Mouse (Mus musculus) neutrophil, adult 5-6 weeks (primary cell): ENCODE data around the gene Taar7b. TPM values are rescaled to one million over a fixed set of nuclear protein-coding genes. Genes with fewer than 3 reads are reported as not detected.

Experiments
- ATAC-seq: fragments of 151-379, 151-347 bp; 2 replicates; pipeline ENCODE4 v1.8.0; 2017; ENCODE audit warnings: mild to moderate bottlenecking, moderate TSS enrichment; ENCODE audit not compliant: insufficient number of reproducible peaks, poor library complexity, low FRiP score, severe bottlenecking; ENCODE audit errors: extremely low read depth
- total RNA-seq: library from RNA; stranded (forward); fragments of 200-1000 nt; gene quantifications from 2 replicates; pipeline ENCODE4 v1.2.3, GENCODE M21; 2017

The Taar7b gene
- total RNA-seq, result not detected in 2 replicates

- no peak for ATAC-seq
These were observed at the start of gene Taar7b for GRCm38 (mm10) chr10:23999639-24000038. Gene Taar7b, plus strand, starts transcription at chr10:23999939.

GRCm38 (mm10) chr10:23951714-23952113 lies 48.0 kb upstream of the Taar7b start:
- no peak for ATAC-seq

DNA sequence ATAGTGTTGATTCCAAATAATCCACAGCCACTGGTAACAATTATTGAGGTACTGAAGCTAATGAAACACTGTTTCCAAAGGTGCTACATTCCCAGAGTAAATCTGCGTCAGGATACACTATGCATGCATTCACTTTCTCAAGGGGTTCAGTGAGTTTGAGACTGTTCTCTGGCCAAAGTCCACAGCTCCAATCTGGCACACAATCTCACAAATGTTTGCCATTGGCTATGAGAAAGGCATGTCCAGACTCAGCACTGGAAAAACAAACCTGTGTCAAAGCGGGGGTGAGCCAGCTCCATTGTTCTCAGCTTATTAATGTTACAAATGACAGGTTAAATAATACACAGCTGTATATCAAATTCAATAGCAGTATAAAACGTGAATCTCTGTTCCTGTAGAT lies 40.7 kb upstream of the Taar7b start:
- no peak for ATAC-seq

DNA sequence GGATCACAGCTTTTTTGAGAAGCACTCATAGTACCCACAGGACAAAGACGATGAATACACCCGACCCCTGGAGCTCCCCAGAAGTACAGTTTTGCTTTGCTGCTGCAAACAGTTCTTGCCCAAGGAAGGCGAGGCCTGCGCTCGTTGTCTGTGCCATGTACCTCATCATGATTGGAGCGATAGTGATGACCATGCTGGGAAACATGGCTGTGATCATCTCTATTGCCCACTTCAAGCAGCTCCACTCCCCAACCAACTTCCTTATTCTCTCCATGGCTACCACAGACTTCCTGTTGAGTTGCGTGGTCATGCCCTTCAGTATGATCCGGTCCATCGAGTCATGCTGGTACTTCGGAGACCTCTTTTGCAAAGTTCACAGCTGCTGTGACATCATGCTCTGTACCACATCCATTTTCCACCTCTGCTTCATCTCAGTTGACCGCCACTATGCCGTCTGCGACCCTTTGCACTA lies 39.3 kb upstream of the Taar7b start, which contains the start of gene Taar4:
Gene Taar4, plus strand, starts transcription at position 51 of the 472 bp plus-strand sequence.
- ATAC-seq, result no peak

DNA sequence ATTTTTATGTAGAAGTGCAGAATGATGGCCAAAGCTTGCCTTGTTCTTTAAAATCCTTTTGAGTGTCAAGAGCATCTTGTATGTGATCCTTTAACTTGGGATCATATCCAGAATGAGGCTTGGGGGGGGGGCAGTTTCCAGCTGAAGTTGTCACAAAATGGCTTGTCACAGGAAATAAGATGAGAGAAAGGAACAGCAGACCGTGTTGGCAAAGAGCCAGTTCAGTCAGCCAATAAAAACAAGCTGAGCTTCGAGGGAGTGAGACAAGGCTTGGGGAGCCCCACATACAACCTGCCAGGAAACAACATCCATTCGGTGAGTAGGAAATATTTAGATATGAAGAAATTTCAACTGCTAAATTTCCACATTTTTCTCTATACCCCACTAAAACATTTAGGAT lies 36.3 kb upstream of the Taar7b start:
- no peak for ATAC-seq

- ATAC-seq, result no peak
These were observed 34.7 kb upstream of the Taar7b start for GRCm38 (mm10) chr10:23964921-23965610.

GRCm38 (mm10) chr10:23970656-23971165 lies 29.0 kb upstream of the Taar7b start, which contains the start of gene Taar5:
Gene Taar5, plus strand, starts transcription at chr10:23970706.
- ATAC-seq, result no peak

GRCm38 (mm10) chr10:23971256-23971655 lies 28.5 kb upstream of the Taar7b start:
- ATAC-seq, result no peak

- no peak for ATAC-seq
These were observed 21.8 kb upstream of the Taar7b start for GRCm38 (mm10) chr10:23977958-23978357.

DNA sequence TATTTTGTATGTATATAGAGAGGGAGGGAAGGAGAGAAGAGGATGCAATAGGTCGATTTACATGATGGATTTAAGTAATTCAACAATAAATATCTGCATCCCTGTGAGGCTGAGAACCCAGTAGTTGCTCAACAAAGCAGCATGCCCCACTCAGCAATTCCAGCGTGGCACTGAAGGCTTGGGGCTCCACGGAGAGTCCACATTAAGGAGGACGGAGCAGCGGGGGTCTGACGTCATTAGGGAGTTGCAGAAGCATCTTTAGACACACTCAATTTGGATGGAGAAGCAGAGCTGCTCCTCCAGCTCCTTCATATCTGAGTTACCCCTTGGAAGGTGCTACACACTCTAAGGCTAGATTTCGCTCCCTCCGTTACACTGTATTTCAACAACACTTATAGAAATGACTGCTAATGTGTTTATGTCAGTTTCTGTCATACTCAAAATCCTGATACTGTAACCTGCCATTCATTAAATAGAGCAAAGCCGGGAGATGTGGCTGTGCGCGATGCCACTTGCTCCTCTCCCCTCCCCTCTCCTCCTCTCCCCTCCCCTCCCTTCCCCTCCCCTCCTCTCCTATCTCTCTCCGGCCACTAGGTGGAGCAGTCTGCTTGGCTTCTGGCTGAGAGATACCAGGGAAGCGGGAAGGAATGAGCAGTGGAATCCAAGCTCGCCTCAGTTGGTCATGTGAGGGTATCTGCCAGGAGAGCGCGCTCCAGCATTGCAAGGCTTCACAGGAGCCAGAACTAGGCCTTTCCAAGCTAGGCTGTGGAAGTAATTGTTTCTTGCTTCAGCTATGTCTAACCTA lies 20.6 kb upstream of the Taar7b start:
- 0 out of 2 replicates have a peak, but pooled peaks have one; percentile 23 for ATAC-seq

DNA sequence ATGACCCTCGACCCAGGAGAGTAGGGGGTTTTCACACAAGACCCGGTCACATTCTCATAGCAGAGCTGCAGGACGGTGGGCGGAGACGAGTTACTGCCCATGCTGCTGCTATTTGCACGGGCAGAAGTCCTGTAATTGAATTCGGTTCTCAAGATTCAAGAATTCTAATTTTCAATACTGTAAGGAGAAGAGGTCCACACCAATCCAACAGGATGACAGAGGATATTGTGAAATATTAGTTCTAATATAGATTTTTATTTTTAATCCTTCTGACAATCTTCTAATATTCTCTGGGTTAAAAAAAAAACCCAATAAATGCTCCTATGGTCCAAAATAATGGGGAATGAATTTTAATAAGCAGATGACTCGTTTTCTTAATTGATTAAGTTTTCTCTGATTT lies 14.2 kb upstream of the Taar7b start, which contains the start of gene Taar6:
Gene Taar6, minus strand, starts transcription at position 101 of the 400 bp plus-strand sequence.
- no peak for ATAC-seq

DNA sequence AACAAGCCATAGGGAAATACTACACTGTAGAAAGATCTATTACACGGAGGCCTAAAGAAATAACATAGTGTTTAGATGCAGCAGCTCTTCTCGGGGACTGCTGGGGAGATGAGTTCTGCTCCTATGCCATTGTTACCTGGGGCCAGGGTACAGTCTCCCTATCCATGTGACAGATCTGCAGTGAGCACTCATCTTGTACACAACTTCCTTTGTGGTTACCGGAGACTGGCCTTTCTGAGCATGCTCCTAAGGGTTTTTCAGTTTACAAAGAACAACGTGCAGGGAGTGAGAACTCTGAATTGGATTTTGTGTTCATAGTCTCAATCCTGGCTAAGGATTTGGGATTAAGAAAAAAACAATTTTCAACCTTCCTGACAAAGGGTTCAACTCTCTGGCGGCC lies 13.3 kb upstream of the Taar7b start:
- ATAC-seq, result no peak

DNA sequence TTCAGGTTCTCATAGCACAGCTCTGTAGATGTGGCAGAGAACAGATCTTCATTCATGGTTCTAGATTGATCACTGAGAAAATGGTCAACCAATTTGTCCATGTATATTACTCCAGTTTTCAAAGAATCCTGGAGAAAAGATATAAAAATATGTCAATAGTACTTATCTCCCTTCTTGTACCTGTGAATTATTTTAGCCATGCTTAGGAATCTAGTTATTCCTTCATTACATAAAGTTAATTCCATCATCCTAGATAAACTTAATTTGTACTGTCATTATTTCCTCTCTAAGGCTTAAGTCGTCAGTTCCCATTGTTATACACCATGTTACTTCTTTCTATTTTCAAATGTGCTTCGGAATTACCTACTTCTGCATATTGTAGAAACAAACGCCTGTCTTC lies 6.4 kb upstream of the Taar7b start, which contains the start of gene Taar7a:
Gene Taar7a, minus strand, starts transcription at position 101 of the 400 bp plus-strand sequence.
- no peak for ATAC-seq

DNA sequence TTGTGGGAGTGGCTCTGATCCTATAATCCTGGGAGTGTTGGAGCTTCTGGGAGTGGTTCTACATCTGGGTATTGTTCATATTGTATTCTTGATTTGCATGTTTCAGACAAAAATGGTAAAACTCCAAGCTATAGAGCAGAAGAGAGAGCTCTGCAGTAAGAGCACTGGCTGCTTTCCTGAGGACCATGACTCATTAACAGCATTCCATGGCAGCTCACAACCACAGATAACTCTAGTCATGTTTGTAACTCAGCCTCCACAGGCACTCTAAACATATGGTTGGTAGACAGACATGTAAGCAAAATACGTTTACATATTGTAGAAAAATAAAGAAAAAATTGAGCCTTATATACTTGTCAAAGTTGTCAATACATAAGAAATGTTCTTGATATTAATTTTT lies 6.7 kb downstream of the Taar7b start:
- no peak for ATAC-seq

- ATAC-seq, result no peak
These were observed 7.3 kb downstream of the Taar7b start for GRCm38 (mm10) chr10:24007034-24007433.

DNA sequence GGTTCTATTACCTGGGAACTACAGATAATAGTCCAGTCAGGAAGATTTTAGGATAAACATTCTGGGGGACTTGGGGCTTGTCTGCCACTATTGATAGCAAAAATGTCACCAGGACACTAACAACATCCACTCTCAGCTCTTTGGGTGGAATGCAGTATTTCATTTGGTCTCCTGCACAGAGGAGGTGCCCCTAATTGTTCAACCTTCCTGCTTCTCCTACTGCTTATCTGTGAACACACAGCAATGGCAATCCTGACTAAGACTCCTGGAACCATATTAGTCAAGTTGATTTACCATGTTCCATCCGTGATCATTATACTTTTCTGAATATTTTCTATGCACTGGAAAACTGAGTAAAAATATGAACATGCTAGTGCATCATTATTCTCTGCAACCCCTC lies 8.4 kb downstream of the Taar7b start:
- ATAC-seq, result no peak

GRCm38 (mm10) chr10:24026922-24027321 lies 27.2 kb downstream of the Taar7b start, which contains the start of gene Taar7d:
Gene Taar7d, plus strand, starts transcription at chr10:24027222.
- ATAC-seq, result no peak

- ATAC-seq, result no peak
These were observed 31.6 kb downstream of the Taar7b start for GRCm38 (mm10) chr10:24031347-24031746.

DNA sequence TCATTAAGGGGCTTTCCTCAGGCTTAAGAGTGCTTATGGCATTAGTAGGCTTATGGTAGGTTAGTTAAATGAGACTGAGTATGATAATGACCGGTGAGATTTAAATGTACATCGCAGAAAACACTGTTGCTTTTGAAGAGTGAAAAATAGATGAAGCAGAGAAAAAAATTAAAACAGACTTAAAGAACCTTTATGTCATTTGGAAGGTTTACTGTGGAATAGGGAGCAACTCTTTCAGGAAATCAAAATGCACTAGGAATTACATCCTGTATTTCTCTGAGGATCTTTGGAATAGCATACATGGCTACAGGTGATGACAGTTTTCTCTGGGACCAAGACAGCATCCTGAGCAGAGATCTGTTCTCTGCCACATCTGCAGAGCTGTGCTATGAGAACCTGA lies 37.6 kb downstream of the Taar7b start, which contains the start of gene Taar7e:
Gene Taar7e, plus strand, starts transcription at position 301 of the 400 bp plus-strand sequence.
- ATAC-seq, result no peak
